Mouse (Mus musculus): ENCODE measurements around the gene Olfr705. TPM values are rescaled to one million over a fixed set of nuclear protein-coding genes. Genes with fewer than 3 reads are reported as not detected.
"Not testable (repeated sequence)": the region's sequence is repeated elsewhere in the genome, so short reads cannot be mapped to it uniquely, and the experiment has no call there.

The Olfr705 gene
- not detected in 2 replicates for polyA plus RNA-seq (2012; rRNA removed)

DNA sequence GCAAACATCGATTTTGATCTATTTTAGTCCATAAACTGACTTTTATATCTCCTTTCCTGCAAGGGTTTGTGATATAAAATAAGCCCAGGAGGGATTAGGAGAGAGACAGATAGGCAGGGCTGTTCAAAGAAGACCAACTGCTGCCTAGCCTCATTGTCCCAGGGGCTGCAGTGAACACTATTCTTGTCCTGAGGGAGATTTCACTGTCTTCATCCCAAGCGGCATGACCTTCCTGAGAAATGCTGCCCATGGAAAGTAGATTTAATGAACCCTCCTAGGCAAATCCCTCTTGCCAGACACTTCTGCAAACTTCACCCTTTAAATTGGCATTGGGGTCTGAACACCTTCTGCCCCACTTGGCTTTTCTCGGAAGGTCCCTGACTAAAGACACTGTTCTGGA, at the start of gene Olfr705:
TSS of gene Olfr705 (minus strand) at position 101 of the 400 bp plus-strand sequence.
- Histone ChIP-seq H3K27me3 (ENCODE audit: control insufficient read depth, insufficient read depth, low read length) (no peaks in the 10 kb centered on the region), H3K4me1 (ENCODE audit: control insufficient read depth, insufficient read depth, low read length) (no peaks in the 10 kb centered on the region), H3K4me3 (ENCODE audit: control insufficient read depth, low read depth, low read length) (no peak within 1 kb of the TSS), H3K27ac (ENCODE audit: control insufficient read depth, insufficient read depth, low read depth, low read length) (no peak within 1 kb of the TSS), H3K36me3 (ENCODE audit: control insufficient read depth, insufficient read depth, low read length) (no peaks in the 10 kb centered on the region)
- TF ChIP-seq POLR2A (IDR thresholded peaks at IDR 0.05; ENCODE audit: control insufficient read depth, low read depth, low read length) (no peak), CTCF (IDR thresholded peaks at IDR 0.05; ENCODE audit: control insufficient read depth, insufficient read depth, insufficient replicate concordance, low read depth, low read length) (no peak)

DNA sequence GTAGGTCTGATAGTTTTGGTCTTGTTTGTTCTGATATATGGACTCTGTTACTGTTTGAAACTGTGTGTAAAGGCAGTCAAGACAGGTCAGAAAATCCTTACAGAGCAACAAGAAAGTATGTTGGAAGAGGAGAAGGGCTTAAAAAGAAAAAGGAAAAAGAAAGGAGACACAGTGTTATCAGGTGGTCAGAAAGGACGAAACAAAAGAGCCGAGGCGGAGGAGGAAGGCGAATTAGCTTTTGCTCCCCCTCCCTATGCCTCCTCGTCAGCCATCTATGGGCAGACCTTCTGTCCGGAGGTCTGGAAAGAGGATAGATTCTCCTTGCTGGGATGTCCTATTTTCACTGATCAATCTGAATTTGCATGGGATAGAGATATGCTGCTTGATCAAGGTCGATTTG, 44.3 kb upstream of the Olfr705 start:
- H3K27ac ChIP-seq (ENCODE audit: control insufficient read depth, insufficient read depth, low read depth, low read length); H3K4me3 ChIP-seq (ENCODE audit: control insufficient read depth, low read depth, low read length); H3K36me3 ChIP-seq (ENCODE audit: control insufficient read depth, insufficient read depth, low read length); H3K4me1 ChIP-seq (ENCODE audit: control insufficient read depth, insufficient read depth, low read length); H3K27me3 ChIP-seq (ENCODE audit: control insufficient read depth, insufficient read depth, low read length): not testable (repeated sequence)

DNA sequence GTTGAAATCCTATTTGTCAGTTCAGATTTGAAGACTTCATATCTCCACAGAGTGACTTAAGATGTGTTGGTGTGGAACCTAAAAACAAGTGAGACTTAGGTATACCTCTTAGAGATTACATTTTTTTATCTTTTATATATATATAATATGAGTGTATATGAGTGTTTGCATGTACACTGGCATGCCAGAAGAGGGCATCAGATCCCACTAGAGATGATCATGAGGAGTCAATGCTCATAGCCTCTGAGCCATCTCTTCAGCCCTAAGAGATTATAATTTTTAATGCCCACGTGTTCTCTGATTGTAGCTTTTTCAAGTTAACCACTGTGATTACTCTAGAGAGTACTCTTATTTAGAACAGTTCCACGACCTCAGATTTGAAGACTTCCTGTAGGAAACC, 31.0 kb upstream of the Olfr705 start, which contains the start of gene Olfr1532-ps1:
TSS of gene Olfr1532-ps1 (plus strand) at position 326 of the 400 bp plus-strand sequence.
- TF ChIP-seq CTCF (IDR thresholded peaks at IDR 0.05; ENCODE audit: control insufficient read depth, insufficient read depth, insufficient replicate concordance, low read depth, low read length) (no peak), POLR2A (IDR thresholded peaks at IDR 0.05; ENCODE audit: control insufficient read depth, low read depth, low read length) (no peak)
- no peaks in the 10 kb centered on the region for H3K27me3 ChIP-seq (ENCODE audit: control insufficient read depth, insufficient read depth, low read length)

GRCm38 (mm10) chr7:106901141-106901540, 24.4 kb upstream of the Olfr705 start, which contains the start of gene Olfr707:
Gene Olfr707, minus strand, starts transcription at chr7:106901241.
- H3K4me1 ChIP-seq (ENCODE audit: control insufficient read depth, insufficient read depth, low read length); H3K36me3 ChIP-seq (ENCODE audit: control insufficient read depth, insufficient read depth, low read length); H3K27ac ChIP-seq (ENCODE audit: control insufficient read depth, insufficient read depth, low read depth, low read length): not testable (repeated sequence)

More for the DNA sequence above, 31.0 kb upstream of the Olfr705 start, which contains the start of gene Olfr1532-ps1:
- Histone ChIP-seq H3K27ac (ENCODE audit: control insufficient read depth, insufficient read depth, low read depth, low read length) (no peak within 1 kb of the TSS), H3K4me1 (ENCODE audit: control insufficient read depth, insufficient read depth, low read length) (no peaks in the 10 kb centered on the region), H3K4me3 (ENCODE audit: control insufficient read depth, low read depth, low read length) (no peak within 1 kb of the TSS), H3K36me3 (ENCODE audit: control insufficient read depth, insufficient read depth, low read length) (no peaks in the 10 kb centered on the region)

GRCm38 (mm10) chr7:106888062-106888461, 11.4 kb upstream of the Olfr705 start, which contains the start of gene Olfr706:
Gene Olfr706, minus strand, starts transcription at chr7:106888162.
- TF ChIP-seq POLR2A (IDR thresholded peaks at IDR 0.05; ENCODE audit: control insufficient read depth, low read depth, low read length) (no peak), CTCF (IDR thresholded peaks at IDR 0.05; ENCODE audit: control insufficient read depth, insufficient read depth, insufficient replicate concordance, low read depth, low read length) (no peak)
- Histone ChIP-seq H3K27ac (ENCODE audit: control insufficient read depth, insufficient read depth, low read depth, low read length) (no peak within 1 kb of the TSS), H3K36me3 (ENCODE audit: control insufficient read depth, insufficient read depth, low read length) (no peaks in the 10 kb centered on the region), H3K4me1 (ENCODE audit: control insufficient read depth, insufficient read depth, low read length) (no peaks in the 10 kb centered on the region), H3K27me3 (ENCODE audit: control insufficient read depth, insufficient read depth, low read length) (no peaks in the 10 kb centered on the region), H3K4me3 (ENCODE audit: control insufficient read depth, low read depth, low read length) (no peak within 1 kb of the TSS)

More at GRCm38 (mm10) chr7:106901141-106901540, 24.4 kb upstream of the Olfr705 start, which contains the start of gene Olfr707:
- H3K27me3 ChIP-seq (ENCODE audit: control insufficient read depth, insufficient read depth, low read length); H3K4me3 ChIP-seq (ENCODE audit: control insufficient read depth, low read depth, low read length): not testable (repeated sequence)

DNA sequence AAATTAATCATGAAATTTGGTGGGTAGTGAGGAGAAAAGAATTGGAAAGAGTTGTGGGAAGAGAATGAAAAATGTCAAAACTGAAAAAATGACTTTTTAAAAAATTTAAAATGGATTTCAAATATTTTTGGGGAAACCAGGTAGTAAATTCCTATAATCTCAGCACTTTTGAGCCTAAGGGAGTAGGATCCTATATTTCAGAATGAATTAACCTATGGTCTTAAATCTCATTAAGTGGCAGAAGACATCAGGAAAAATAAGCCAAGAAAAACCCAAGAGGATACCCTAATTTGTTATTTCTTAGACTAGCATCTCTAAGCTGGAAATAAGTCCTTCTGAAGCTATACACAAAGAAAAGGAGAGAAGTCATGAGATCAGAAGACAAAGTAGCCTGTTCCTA, 13.8 kb downstream of the Olfr705 start, which contains the start of gene Olfr704:
TSS of gene Olfr704 (plus strand) at position 301 of the 400 bp plus-strand sequence.
- TF ChIP-seq POLR2A (IDR thresholded peaks at IDR 0.05; ENCODE audit: control insufficient read depth, low read depth, low read length) (no peak), CTCF (IDR thresholded peaks at IDR 0.05; ENCODE audit: control insufficient read depth, insufficient read depth, insufficient replicate concordance, low read depth, low read length) (no peak)
- Histone ChIP-seq H3K36me3 (ENCODE audit: control insufficient read depth, insufficient read depth, low read length) (no peaks in the 10 kb centered on the region), H3K4me1 (ENCODE audit: control insufficient read depth, insufficient read depth, low read length) (no peaks in the 10 kb centered on the region), H3K27ac (ENCODE audit: control insufficient read depth, insufficient read depth, low read depth, low read length) (no peak within 1 kb of the TSS), H3K27me3 (ENCODE audit: control insufficient read depth, insufficient read depth, low read length) (no peaks in the 10 kb centered on the region), H3K4me3 (ENCODE audit: control insufficient read depth, low read depth, low read length) (no peak within 1 kb of the TSS)

GRCm38 (mm10) chr7:106843060-106843459, 33.6 kb downstream of the Olfr705 start, which contains the start of gene Olfr703:
Gene Olfr703, plus strand, starts transcription at chr7:106843360.
- H3K27me3 ChIP-seq (ENCODE audit: control insufficient read depth, insufficient read depth, low read length), result no peaks in the 10 kb centered on the region
- H3K4me3 ChIP-seq (ENCODE audit: control insufficient read depth, low read depth, low read length), result no peak within 1 kb of the TSS
- H3K4me1 ChIP-seq (ENCODE audit: control insufficient read depth, insufficient read depth, low read length), result no peaks in the 10 kb centered on the region
- TF ChIP-seq CTCF (IDR thresholded peaks at IDR 0.05; ENCODE audit: control insufficient read depth, insufficient read depth, insufficient replicate concordance, low read depth, low read length) (no peak), POLR2A (IDR thresholded peaks at IDR 0.05; ENCODE audit: control insufficient read depth, low read depth, low read length) (no peak)
- no peak within 1 kb of the TSS for H3K27ac ChIP-seq (ENCODE audit: control insufficient read depth, insufficient read depth, low read depth, low read length)
- no peaks in the 10 kb centered on the region for H3K36me3 ChIP-seq (ENCODE audit: control insufficient read depth, insufficient read depth, low read length)

DNA sequence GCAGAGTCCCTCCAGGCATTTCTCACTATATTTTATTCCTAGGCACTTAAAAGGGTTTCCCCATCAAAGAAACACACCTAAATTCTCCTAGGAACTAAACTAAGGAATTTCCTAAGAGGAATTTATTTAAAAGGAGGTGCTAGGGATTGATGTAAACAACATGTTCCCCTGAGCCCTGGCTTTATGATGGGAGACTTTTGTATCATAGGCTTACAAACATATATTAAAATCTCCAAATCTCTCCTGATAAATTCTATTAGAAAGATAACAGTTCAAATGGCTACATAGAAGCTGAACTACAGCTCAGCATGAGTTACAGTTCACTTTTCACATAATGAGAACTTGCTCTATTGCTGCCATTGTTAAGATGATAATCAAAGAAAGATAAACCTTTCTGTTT, 42.9 kb downstream of the Olfr705 start, which contains the start of gene Olfr702:
TSS of gene Olfr702 (minus strand) at position 101 of the 400 bp plus-strand sequence.
- no peaks in the 10 kb centered on the region for H3K4me1 ChIP-seq (ENCODE audit: control insufficient read depth, insufficient read depth, low read length)

More for the DNA sequence above, 42.9 kb downstream of the Olfr705 start, which contains the start of gene Olfr702:
- no peak within 1 kb of the TSS for H3K4me3 ChIP-seq (ENCODE audit: control insufficient read depth, low read depth, low read length)
- H3K27me3 ChIP-seq (ENCODE audit: control insufficient read depth, insufficient read depth, low read length), result no peaks in the 10 kb centered on the region
- H3K36me3 ChIP-seq (ENCODE audit: control insufficient read depth, insufficient read depth, low read length), result no peaks in the 10 kb centered on the region
- no peak for TF ChIP-seq CTCF (IDR thresholded peaks at IDR 0.05; ENCODE audit: control insufficient read depth, insufficient read depth, insufficient replicate concordance, low read depth, low read length)
- TF ChIP-seq POLR2A (IDR thresholded peaks at IDR 0.05; ENCODE audit: control insufficient read depth, low read depth, low read length), result no peak
- H3K27ac ChIP-seq (ENCODE audit: control insufficient read depth, insufficient read depth, low read depth, low read length), result no peak within 1 kb of the TSS

Other genes with a start within 250 kb of the Olfr705 start
- gene Olfr693, start 196.3 kb downstream of the Olfr705 start, polyA plus RNA-seq (2012; rRNA removed), result 0.19 TPM in 1 of 2 replicates, not detected in the other
- gene Olfr694, start 185.1 kb downstream of the Olfr705 start, polyA plus RNA-seq (2012; rRNA removed), result not detected in 2 replicates
- gene Olfr695, start 160.5 kb downstream of the Olfr705 start, polyA plus RNA-seq (2012; rRNA removed), result not detected in 2 replicates
- 2.0 and 2.3 TPM in 2 replicates for gene Olfr697, start 134.4 kb downstream of the Olfr705 start, polyA plus RNA-seq (2012; rRNA removed)
- gene Olfr698, start 121.5 kb downstream of the Olfr705 start, polyA plus RNA-seq (2012; rRNA removed), result 0.11 TPM in 1 of 2 replicates, not detected in the other
- 0.04 TPM in 1 of 2 replicates, not detected in the other for gene Olfr699, start 83.7 kb downstream of the Olfr705 start, polyA plus RNA-seq (2012; rRNA removed)
- 0.44 and 0.57 TPM in 2 replicates for gene Olfr700, start 68.1 kb downstream of the Olfr705 start, polyA plus RNA-seq (2012; rRNA removed)
- gene Olfr701, start 62.8 kb downstream of the Olfr705 start, polyA plus RNA-seq (2012; rRNA removed), result 20.7 and 29.8 TPM in 2 replicates
- gene Olfr702, start 43.0 kb downstream of the Olfr705 start, polyA plus RNA-seq (2012; rRNA removed), result not detected in 2 replicates
- gene Olfr703, start 33.5 kb downstream of the Olfr705 start, polyA plus RNA-seq (2012; rRNA removed), result 0.20 and 0.58 TPM in 2 replicates
- not detected in 2 replicates for gene Olfr704, start 13.7 kb downstream of the Olfr705 start, polyA plus RNA-seq (2012; rRNA removed)
- not detected in 2 replicates for gene Olfr706, start 11.3 kb upstream of the Olfr705 start, polyA plus RNA-seq (2012; rRNA removed)
- not detected in 2 replicates for gene Olfr707, start 24.4 kb upstream of the Olfr705 start, polyA plus RNA-seq (2012; rRNA removed)
- gene Olfr1532-ps1, start 31.1 kb upstream of the Olfr705 start, polyA plus RNA-seq (2012; rRNA removed), result not detected in 2 replicates
- not detected in 2 replicates for gene Olfr709-ps1, start 55.3 kb upstream of the Olfr705 start, polyA plus RNA-seq (2012; rRNA removed)
- not detected in 2 replicates for gene Olfr710, start 71.4 kb upstream of the Olfr705 start, polyA plus RNA-seq (2012; rRNA removed)
- gene Olfr6, start 87.0 kb upstream of the Olfr705 start, polyA plus RNA-seq (2012; rRNA removed), result not detected in 2 replicates
- not detected in 2 replicates for gene Olfr711, start 98.6 kb upstream of the Olfr705 start, polyA plus RNA-seq (2012; rRNA removed)
- 0.09 TPM in 1 of 2 replicates, not detected in the other for gene Olfr2, start 129.2 kb upstream of the Olfr705 start, polyA plus RNA-seq (2012; rRNA removed)
- gene Olfr713, start 154.3 kb upstream of the Olfr705 start, polyA plus RNA-seq (2012; rRNA removed), result not detected in 2 replicates
- gene Olfr714, start 194.1 kb upstream of the Olfr705 start, polyA plus RNA-seq (2012; rRNA removed), result not detected in 2 replicates
- not detected in 2 replicates for gene Olfr17, start 216.3 kb upstream of the Olfr705 start, polyA plus RNA-seq (2012; rRNA removed)
- not detected in 2 replicates for gene Olfr715b, start 233.5 kb upstream of the Olfr705 start, polyA plus RNA-seq (2012; rRNA removed)

All from testis, adult 2 months (tissue).